Mouse (Mus musculus): ENCODE measurements around the gene Rpl10a.

Rpl10a gene

DNA sequence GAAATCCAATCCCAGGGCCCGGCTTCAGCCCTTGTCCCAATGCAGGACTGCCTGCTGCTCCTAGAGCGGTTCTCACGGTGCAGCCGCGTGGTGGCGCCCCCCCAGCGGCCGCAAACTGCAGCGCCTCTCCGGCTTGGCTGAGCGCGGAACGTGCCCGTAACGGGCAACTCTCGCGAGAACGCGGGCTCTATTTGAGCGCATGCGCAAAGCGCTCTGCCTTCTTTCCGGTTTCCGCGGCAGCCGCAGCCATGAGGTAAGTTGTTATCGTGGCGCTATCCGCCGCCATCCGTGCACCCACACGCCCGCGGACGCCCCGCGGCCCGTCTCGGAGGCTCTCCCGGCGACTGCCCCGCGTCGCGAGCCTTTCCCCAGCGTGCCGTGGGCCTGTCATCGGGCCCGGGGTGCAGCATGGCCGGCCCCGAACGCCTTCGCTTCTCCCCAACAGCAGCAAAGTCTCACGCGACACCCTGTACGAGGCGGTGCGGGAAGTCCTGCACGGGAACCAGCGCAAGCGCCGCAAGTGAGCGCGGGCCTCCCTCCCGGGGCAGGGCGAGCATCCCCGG lies at the start of gene Rpl10a:
TSS of gene Rpl10a (plus strand) at position 106 of the 563 bp plus-strand sequence.
- DNase-seq (ENCODE audit: low spot score in 2 of 2) = peak; percentile 93 to 94

DNA sequence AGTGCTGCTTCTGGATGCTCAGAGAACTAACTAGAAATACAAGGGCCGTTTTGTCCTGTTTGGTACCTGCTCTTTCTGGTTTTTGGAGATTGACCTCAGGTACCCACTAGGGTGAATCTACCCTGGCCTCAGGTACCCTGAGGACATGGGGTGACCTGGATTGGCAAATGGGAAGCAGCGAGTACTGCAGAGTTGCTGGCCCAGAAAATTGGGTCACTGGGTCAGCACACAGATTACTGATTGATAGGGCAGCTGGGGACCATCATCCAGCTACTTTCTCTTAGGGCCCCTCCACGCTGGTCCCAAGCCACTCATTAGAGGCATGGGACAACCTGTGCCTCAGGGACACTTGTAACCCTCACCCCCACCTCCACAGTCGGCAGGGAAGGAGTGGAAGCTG lies 49.0 kb upstream of the Rpl10a start:
- no peak for DNase-seq (ENCODE audit: low spot score in 2 of 2)

DNA sequence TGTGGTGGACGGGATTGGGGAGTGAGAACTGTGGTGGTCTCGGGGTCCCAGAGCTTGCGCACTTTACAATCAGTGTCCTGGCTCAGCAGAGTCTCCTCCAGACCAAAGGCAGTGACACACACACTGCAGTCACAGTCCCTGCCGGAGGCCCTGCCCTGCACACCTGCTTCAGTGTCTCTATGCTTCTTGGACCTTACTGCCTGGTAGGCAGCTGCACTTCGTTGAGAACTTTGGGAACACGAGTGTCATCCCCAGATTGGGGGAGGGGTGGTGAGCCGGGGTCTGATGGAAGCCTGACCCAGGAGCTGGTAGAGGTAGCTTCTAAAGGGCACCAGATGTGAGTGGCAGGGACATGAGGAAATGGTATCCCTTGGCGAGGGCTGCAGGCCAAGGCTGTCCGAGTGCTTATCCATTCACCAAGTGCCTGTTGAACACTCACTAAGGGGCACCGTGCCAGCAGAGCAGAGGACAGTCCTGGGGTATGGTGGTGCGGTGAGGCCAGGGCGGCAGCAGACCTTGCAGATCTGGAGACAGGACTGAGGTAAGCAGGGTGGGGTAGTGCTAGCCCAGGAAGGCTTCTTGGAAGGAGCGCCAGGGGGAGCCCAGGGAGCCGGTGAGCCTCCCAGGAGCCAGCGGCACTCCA lies 48.4 kb upstream of the Rpl10a start:
- DNase-seq (ENCODE audit: low spot score in 2 of 2) = no peak

DNA sequence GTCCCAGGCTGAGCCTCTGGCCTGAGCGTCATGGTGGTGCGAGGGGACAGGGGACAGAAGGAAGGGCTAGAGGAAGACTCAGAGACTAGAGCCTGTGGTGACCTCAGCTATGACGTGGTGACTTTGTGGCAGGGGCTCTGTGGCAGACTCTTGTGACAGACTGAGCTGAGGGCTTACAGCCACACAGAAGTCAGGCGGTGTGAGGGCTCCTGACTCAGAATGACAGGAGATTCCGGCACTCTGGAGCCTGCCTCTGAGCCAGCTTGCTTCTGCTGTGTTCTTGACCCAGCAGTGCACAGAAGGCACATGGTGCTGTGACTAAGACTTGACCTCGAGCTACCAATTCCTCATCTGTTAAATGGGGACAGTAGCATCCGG lies 47.9 kb upstream of the Rpl10a start:
- no peak for DNase-seq (ENCODE audit: low spot score in 2 of 2)

DNA sequence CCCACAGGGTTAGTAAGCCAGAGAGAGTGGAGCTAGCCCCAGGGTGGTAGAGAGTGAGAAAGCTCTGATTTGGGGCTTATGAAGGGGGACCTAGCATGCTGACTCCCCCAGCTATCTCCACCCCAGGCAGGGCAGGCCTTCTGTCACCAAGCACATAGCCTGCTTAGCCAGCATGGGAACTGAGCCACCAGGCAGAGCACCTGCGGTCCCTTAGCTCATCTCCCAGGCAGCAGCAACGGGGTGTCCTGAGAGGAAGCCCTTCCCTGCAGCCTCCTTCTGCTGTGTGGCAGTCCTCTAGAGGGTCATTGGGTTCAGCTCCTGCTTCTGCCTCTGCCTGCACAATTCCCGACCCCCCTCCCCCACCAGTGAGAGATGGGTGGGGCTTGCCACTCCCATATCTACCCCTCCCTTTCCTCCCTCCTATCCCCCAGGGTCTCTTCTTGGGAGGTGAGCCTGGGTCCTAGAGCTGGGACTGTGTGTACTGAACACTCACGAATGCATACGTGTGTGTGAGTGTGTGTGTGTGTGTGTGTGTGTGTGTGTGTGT lies 47.4 kb upstream of the Rpl10a start:
- DNase-seq (ENCODE audit: low spot score in 2 of 2) = no peak

DNA sequence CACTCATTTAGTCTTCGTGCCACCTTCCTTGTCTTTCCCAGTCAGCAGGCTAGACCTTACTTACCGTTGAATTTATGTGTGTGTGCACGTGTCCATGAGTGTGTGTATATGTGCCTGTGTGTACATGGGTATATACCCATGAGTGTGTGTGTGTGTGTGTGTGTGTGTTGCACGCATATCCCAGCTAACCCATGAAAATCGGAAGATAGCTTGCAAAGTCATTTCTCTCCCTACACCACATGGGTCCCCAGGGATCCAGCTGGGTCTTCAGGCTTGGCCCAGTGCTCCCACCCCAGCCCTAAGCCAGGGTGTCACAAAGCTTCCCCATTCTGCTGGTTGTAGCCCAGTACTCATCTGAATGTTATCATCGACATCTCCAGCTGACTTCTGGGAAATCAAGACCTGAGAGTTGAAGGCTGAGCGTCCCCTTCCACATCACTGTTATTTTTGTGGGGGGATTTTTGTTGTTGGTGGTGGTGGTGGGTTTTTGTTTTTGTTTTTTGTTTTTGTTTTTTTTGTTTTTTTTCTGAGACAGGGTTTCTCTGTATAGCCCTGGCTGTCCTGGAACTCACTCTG lies 46.3 kb upstream of the Rpl10a start:
- no peak for DNase-seq (ENCODE audit: low spot score in 2 of 2)

DNA sequence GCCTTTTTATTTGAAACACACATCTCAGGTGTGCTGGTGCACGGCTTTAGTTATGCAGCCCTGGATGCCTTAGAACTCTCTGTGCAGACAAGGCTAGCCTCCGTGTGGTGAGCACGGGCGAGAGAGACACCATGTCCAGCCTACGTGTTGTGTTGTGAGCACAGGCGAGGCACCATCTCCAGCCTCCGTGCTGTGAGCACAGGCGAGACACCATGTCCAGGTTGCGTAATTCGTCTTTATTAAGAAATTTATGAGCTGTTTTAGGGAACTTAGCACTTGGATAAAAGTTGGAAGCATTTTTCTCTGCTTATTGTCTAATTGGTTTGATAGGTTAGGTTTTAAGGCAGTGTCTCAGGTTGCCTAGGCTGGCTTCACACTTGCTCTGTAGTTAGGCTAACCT lies 45.1 kb upstream of the Rpl10a start:
- no peak for DNase-seq (ENCODE audit: low spot score in 2 of 2)

DNA sequence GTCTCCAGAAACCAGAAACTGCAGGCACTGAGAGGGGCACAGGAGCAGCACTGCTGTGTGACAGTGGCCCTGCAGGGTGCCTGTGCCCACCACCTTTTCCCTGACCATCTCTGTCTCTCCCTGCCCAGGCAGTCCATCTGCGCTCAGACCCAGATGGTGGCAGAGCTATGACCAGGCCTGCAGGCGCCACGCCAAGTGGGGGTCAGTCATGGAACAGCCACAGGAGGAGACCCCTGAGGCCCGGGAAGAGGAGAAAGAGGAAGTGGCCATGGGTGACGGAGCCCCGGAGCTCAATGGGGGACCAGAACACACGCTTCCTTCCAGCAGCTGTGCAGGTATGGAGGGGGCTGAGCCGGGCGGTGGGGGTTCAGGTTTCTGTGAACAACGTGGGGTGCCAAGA lies 42.1 kb upstream of the Rpl10a start:
- no peak for DNase-seq (ENCODE audit: low spot score in 2 of 2)

DNA sequence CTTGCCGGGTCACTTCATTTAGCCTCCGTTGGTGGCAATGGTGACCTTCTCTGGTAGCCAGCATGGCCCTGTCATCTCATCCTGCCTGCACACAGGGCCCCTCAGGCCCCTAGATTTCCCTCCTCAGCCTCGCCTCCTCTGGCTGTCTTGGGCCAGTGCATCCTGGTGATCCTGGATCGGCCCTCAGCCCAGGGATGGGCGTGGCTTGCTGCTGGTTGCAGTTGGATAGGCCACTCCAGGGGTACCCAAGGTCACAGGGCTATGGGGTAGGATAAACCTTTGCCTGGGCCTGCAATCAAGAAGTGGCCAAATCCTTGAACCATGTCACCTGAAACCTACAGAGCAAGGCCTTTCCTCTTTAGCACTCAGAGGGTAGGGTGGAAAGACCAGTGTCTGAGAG lies 41.3 kb upstream of the Rpl10a start:
- no peak for DNase-seq (ENCODE audit: low spot score in 2 of 2)

DNA sequence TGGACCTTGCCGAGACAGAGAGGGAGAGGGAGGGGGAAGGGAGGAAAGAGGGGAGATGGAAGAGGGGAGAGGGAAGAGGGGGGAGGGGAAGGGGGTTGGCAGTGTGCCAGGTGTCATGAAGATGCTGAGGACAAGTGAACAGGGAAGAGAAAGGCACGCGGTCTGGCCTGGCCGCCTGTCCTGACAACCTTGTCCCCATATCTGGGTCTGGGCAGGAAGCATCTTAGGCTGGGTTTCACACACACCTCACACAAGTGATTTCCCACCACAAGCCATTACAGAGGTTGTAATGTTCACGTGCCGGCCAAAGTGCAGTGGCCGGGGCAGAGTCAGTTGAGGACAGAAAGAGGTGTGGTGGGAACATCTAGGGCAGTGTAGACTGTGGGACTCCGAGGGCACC lies 40.7 kb upstream of the Rpl10a start:
- no peak for DNase-seq (ENCODE audit: low spot score in 2 of 2)

DNA sequence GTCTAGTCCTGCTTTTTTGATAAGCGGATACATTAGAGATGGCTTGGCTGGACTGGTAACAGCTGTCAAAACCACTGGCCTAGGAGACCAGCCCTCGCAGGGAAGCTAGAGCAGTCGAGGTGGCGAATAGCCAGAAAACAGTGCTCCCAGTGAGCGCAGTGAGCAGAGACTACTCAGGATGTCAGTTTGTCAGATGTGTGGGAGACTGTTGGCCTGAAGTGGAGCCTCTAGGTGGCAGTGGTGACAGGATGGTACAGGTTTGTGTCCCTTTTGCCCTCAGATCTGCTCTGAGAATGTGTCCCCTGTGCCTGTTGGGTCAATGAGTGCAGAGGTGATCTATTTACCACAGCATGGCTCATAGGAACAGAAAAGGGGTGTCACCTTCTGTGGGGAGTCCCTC lies 40.3 kb upstream of the Rpl10a start:
- DNase-seq (ENCODE audit: low spot score in 2 of 2) = no peak

DNA sequence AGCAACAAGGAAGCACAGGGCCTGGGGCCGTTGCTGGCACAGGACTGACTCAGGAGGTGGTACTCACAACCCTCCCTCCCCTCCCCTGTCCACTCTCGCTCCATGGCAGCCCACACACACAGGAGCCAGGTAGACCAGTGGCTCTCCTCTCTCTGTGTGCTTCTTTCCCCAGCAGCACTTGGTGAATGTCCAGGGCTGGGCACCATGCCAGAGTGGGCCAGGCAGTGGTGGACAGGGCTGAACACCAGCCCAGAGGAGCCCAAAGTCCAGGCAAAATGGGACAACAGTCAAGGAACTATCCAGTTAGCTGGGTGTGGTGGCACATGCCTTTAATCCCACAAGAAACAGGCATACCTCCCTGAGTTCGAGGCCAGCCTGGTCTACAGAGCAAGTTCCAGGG lies 38.0 kb upstream of the Rpl10a start:
- DNase-seq (ENCODE audit: low spot score in 2 of 2) = no peak

DNA sequence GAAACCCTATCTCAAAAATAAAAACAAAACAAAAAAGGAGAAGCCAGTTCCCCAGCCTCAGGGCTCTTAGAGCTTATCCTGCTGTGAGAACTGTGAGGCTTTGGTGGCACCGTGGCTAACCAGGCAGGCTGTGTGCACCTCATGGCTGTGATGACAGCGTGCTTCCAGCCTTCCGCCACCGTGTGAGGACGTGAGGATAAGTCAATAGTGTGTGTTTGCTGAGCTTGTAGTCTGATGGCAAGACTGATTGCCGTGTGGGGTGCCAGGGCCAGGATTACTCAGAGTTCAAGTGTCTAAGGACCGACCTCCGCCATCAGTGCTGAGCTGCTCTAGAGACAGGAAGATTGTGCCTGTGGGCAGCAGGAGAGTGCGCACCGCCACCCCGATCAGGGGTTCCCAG lies 37.6 kb upstream of the Rpl10a start:
- no peak for DNase-seq (ENCODE audit: low spot score in 2 of 2)

DNA sequence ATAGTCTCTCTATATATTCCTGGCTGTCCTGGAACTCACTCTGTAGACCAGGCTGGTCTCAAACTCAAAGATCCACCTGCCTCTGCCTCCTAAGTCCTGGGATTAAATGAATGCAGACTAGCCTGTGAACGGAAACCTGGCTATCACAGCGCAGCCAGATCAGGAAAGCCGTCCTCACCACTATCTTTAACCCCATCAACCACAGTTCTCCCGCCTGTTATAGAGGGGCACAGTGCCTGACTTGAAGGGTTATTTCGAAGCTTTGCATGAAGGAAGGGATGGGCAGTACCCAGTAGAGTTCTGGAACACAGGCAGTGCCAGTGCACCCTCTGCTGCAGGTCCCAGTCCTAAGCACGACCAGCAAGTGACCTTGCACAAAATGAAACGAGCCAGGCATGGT lies 36.9 kb upstream of the Rpl10a start:
- DNase-seq (ENCODE audit: low spot score in 2 of 2) = no peak

DNA sequence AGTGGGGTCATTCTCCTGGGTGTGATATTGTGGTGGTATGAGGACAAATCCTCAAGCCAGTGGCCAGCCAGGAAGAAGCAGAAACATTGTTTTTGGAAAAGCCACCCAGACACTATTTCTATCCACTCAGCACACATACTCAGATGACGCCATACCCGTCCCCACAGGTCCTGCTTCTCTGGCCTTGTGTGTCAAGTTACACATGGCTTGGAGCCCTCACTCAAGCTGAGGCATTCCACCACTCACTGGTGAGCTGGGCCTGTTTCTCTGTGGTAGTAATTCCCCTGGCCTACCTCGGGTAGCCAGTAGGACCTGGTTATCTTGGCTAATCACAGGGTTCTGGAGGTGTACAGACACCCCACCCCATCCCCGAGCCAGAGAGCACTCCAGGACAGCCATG lies 34.6 kb upstream of the Rpl10a start:
- no peak for DNase-seq (ENCODE audit: low spot score in 2 of 2)

DNA sequence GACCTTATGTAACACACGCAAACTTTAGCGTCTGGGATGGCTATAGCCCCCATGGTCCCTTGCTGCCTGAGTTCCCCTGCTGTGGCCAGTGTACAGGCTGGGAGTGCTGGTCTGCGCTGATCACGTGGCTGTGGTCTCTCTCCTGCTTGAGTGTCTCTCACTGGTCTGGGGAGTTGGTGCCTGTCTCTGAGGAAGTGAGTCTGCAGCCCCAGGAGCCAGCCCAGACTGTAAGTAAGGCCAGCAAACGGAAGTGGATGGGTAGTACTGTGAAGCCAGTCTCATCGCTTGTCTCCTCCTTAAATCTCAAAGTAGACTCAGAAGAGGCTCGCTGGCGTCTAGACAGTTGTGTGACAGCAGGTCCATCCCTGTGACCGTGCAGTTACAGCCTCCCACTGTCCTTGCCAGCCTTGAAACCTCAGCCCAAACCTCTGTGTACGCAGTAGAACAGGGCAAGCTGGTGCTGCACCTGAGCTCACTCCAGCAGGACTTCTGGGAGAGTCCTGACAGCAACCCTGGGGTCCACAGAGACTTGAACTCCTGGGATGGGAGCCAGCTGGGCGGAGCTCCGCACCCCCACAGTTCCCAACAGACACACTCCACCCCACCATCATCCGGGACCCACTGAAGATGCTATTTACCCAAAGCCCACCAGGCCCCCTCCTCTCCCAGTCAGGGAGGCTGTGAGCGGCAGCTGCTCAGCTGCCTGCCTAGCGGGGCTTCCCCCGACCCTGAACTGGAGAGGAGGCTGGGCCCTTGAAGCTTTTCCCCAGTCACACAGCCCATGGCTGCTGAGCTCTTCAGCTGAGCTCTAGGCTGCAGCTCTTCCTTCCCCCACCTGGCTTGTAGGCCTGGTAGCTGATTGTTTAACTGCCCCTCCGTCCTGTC lies 33.6 kb upstream of the Rpl10a start:
- no peak for DNase-seq (ENCODE audit: low spot score in 2 of 2)

DNA sequence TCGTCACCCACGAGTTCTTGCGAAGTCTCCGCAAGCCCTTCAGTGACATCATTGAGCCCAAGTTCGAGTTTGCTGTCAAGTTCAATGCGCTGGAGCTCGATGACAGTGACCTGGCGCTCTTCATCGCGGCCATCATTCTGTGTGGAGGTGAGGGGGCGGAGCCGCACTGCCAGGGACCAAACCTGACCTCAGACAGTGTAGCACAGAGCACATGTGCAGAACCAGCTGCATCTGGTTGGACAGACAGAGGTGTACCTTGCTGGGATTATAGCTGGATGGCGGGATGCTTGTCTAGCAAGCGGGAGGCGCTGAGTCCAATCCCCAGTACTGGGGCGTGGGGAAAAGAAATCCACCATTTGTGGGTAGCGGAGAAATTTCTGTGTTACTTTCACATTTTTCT lies 29.4 kb upstream of the Rpl10a start:
- no peak for DNase-seq (ENCODE audit: low spot score in 2 of 2)

DNA sequence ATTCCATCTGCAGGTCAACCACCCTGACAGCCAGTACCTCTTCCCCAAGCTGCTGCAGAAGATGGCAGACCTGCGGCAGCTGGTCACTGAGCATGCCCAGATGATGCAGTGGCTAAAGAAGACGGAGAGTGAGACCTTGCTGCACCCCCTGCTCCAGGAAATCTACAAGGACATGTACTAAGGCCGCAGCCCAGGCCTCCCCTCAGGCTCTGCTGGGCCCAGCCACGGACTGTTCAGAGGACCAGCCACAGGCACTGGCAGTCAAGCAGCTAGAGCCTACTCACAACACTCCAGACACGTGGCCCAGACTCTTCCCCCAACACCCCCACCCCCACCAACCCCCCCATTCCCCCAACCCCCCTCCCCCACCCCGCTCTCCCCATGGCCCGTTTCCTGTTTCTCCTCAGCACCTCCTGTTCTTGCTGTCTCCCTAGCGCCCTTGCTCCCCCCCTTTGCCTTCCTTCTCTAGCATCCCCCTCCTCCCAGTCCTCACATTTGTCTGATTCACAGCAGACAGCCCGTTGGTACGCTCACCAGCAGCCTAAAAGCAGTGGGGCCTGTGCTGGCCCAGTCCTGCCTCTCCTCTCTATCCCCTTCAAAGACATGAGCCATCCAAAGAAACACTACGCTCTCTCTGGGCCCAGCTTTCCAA lies 28.5 kb upstream of the Rpl10a start:
- no peak for DNase-seq (ENCODE audit: low spot score in 2 of 2)

DNA sequence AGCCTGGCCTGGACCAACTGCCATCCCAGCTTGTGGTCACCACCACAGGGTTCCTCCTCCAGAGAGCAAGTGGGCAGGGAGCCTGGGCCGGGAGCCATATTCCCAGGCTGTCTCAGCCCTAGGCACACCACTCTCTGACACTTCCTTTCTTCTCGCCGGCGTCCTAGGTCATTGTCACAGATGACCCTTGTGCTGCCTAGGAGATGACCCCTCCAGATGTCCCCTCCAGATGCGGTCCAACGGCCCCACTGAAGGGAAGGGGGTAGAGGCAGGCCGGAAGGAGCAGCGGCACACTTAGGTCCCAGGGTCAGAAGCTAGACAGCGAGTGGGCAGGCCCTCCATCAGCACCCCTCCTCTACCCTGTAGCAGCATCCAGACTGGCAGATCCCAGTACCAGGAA lies 27.9 kb upstream of the Rpl10a start:
- DNase-seq (ENCODE audit: low spot score in 2 of 2) = no peak

DNA sequence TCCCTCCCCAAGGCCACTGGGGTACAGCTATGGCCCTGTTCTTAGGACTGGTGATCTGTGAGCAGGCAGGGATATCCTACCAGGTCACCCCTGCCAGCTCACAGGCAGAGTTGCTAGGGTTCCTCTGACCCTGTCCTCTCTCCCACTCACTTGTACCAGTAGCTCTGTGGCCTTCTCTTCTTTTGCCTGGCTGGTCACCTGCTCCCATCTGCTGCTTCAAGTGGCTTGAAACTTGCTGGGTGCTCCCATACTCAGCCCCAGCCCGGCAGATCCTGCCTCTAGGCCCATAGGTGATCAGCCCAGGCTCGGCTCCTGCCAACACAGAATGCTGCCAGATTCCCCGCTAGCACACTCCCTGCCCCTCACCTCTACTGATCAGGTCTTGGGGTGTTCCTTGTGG lies 27.4 kb upstream of the Rpl10a start:
- DNase-seq (ENCODE audit: low spot score in 2 of 2) = no peak

DNA sequence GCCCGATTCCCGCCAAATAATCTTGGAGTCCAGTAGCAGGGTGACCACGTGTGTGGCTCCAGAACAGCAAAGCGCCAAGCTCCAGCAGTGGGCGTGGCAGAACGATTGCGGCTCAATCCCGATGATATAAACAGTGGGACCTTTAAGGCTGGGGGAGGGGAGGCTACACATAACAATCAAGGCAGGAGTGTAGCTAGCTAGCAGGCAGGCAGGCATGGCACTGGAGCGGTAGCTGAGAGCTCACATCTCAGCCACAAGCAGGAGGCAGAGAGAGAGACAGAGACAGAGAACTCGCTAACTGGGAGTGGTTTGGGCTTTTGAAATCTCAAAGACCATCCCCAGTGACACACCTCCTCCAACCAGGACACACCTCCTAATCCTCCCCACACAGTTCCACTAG lies 23.1 kb upstream of the Rpl10a start:
- DNase-seq (ENCODE audit: low spot score in 2 of 2) = no peak
